Mouse (Mus musculus): ENCODE data around the gene Taf5l. TPM values are rescaled to one million over a fixed set of nuclear protein-coding genes. Genes with fewer than 3 reads are reported as not detected.
A peak's percentile ranks its signal among the peaks of the same experiment; 100 is the strongest.

Gene Taf5l
- polyA plus RNA-seq, 1 experiment from 2014 or later = 18.0 TPM

- no peaks in the 10 kb centered on the region for H3K27me3 ChIP-seq (ENCODE audit: control insufficient read depth, insufficient read depth, low read length)
- H3K9me3 ChIP-seq (ENCODE audit: control insufficient read depth, low read length) = no peaks in the 10 kb centered on the region
- TF ChIP-seq CTCF (IDR thresholded peaks at IDR 0.05; ENCODE audit: low read depth) = no peak
- no peak for TF ChIP-seq EP300 (optimal IDR thresholded peaks at IDR 0.05)
- no peak overlapping the region for H3K27ac ChIP-seq (replicated peaks)
- no peaks in the 10 kb centered on the region for H3K36me3 ChIP-seq (ENCODE audit: control insufficient read depth, insufficient read depth, low read length)
- ATAC-seq (ENCODE audit: low FRiP score, low TSS enrichment) (no peak), DNase-seq (ENCODE audit: low spot score) (no peak)
- WGBS = 19% methylated on average over 4 of the region's 4 CpGs
- H3K4me1 ChIP-seq (replicated peaks; ENCODE audit: control insufficient read depth, insufficient read depth) = no peaks in the 10 kb centered on the region
- peak overlapping the region; percentile 95 for H3K4me2 ChIP-seq (replicated peaks; ENCODE audit: low read depth)
- H3K4me3 ChIP-seq (ENCODE audit: low read depth, low read length) = peak overlapping the region; percentile 86; the same call in 1 of the 2 replicates
- no peak overlapping the region; the same call in 1 of the 2 replicates for H3K9ac ChIP-seq (ENCODE audit: low read length)
These were observed 39.5 kb downstream of the Taf5l start for GRCm38 (mm10) chr8:123981674-123982073.

GRCm38 (mm10) chr8:123980239-123980638, 41.0 kb downstream of the Taf5l start:
- ATAC-seq (ENCODE audit: low FRiP score, low TSS enrichment) (no peak), DNase-seq (ENCODE audit: low spot score) (no peak)
- no peak overlapping the region for H3K4me2 ChIP-seq (replicated peaks; ENCODE audit: low read depth)
- no peak overlapping the region for H3K4me3 ChIP-seq (ENCODE audit: low read depth, low read length)
- H3K27ac ChIP-seq (replicated peaks) = no peak overlapping the region
- H3K4me1 ChIP-seq (replicated peaks; ENCODE audit: control insufficient read depth, insufficient read depth) = no peaks in the 10 kb centered on the region
- no peaks in the 10 kb centered on the region for H3K27me3 ChIP-seq (ENCODE audit: control insufficient read depth, insufficient read depth, low read length)
- H3K36me3 ChIP-seq (ENCODE audit: control insufficient read depth, insufficient read depth, low read length) = no peaks in the 10 kb centered on the region
- H3K9ac ChIP-seq (ENCODE audit: low read length) = no peak overlapping the region
- 72% methylated on average over 4 of the region's 4 CpGs for WGBS
- H3K9me3 ChIP-seq (ENCODE audit: control insufficient read depth, low read length) = no peaks in the 10 kb centered on the region
- TF ChIP-seq EP300 (optimal IDR thresholded peaks at IDR 0.05) (no peak), CTCF (IDR thresholded peaks at IDR 0.05; ENCODE audit: low read depth) (no peak)

- H3K9me3 ChIP-seq (ENCODE audit: control insufficient read depth, low read length) = no peaks in the 10 kb centered on the region
- no peak overlapping the region for H3K9ac ChIP-seq (ENCODE audit: low read length)
- H3K4me1 ChIP-seq (replicated peaks; ENCODE audit: control insufficient read depth, insufficient read depth) = no peaks in the 10 kb centered on the region
- no peaks in the 10 kb centered on the region for H3K27me3 ChIP-seq (ENCODE audit: control insufficient read depth, insufficient read depth, low read length)
- no peak overlapping the region for H3K4me3 ChIP-seq (ENCODE audit: low read depth, low read length)
- H3K36me3 ChIP-seq (ENCODE audit: control insufficient read depth, insufficient read depth, low read length) = no peaks in the 10 kb centered on the region
- ATAC-seq (ENCODE audit: low FRiP score, low TSS enrichment) (no peak), DNase-seq (ENCODE audit: low spot score) (no peak)
- peak overlapping the region; percentile 65; the same call in 1 of the 2 replicates for H3K27ac ChIP-seq (replicated peaks)
- TF ChIP-seq EP300 (optimal IDR thresholded peaks at IDR 0.05) = no peak
- no peak for TF ChIP-seq CTCF (IDR thresholded peaks at IDR 0.05; ENCODE audit: low read depth)
- 59% methylated on average over 8 of the region's 8 CpGs for WGBS
- no peak overlapping the region for H3K4me2 ChIP-seq (replicated peaks; ENCODE audit: low read depth)
These were observed 42.3 kb downstream of the Taf5l start for GRCm38 (mm10) chr8:123978926-123979325.

- TF ChIP-seq CTCF (IDR thresholded peaks at IDR 0.05; ENCODE audit: low read depth) = no peak
- TF ChIP-seq EP300 (optimal IDR thresholded peaks at IDR 0.05) = no peak
- WGBS = 41% methylated on average over 14 of the region's 14 CpGs
- no peak for DNase-seq (ENCODE audit: low spot score)
These were observed 42.9 kb downstream of the Taf5l start for GRCm38 (mm10) chr8:123978166-123978838.

GRCm38 (mm10) chr8:123977499-123977898, 43.7 kb downstream of the Taf5l start:
- no peak overlapping the region for H3K9ac ChIP-seq (ENCODE audit: low read length)
- H3K9me3 ChIP-seq (ENCODE audit: control insufficient read depth, low read length) = no peaks in the 10 kb centered on the region
- no peaks in the 10 kb centered on the region for H3K4me1 ChIP-seq (replicated peaks; ENCODE audit: control insufficient read depth, insufficient read depth)
- H3K4me3 ChIP-seq (ENCODE audit: low read depth, low read length) = no peak overlapping the region
- 70% methylated on average over 4 of the region's 4 CpGs for WGBS
- TF ChIP-seq CTCF (IDR thresholded peaks at IDR 0.05; ENCODE audit: low read depth) (no peak), EP300 (optimal IDR thresholded peaks at IDR 0.05) (no peak)
- H3K27me3 ChIP-seq (ENCODE audit: control insufficient read depth, insufficient read depth, low read length) = no peaks in the 10 kb centered on the region
- ATAC-seq (ENCODE audit: low FRiP score, low TSS enrichment) = no peak
- no peak overlapping the region for H3K4me2 ChIP-seq (replicated peaks; ENCODE audit: low read depth)
- no peak for DNase-seq (ENCODE audit: low spot score)
- H3K27ac ChIP-seq (replicated peaks) = no peak overlapping the region
- no peaks in the 10 kb centered on the region for H3K36me3 ChIP-seq (ENCODE audit: control insufficient read depth, insufficient read depth, low read length)

More at GRCm38 (mm10) chr8:123978166-123978838, 42.9 kb downstream of the Taf5l start:
- H3K27me3 ChIP-seq (ENCODE audit: control insufficient read depth, insufficient read depth, low read length) = no peaks in the 10 kb centered on the region
- H3K36me3 ChIP-seq (ENCODE audit: control insufficient read depth, insufficient read depth, low read length) = no peaks in the 10 kb centered on the region
- ATAC-seq (ENCODE audit: low FRiP score, low TSS enrichment) = no peak
- H3K9me3 ChIP-seq (ENCODE audit: control insufficient read depth, low read length) = no peaks in the 10 kb centered on the region
- H3K4me3 ChIP-seq (ENCODE audit: low read depth, low read length) = no peak overlapping the region
- H3K4me2 ChIP-seq (replicated peaks; ENCODE audit: low read depth) = peak overlapping the region; percentile 14; the same call in 1 of the 2 replicates
- H3K4me1 ChIP-seq (replicated peaks; ENCODE audit: control insufficient read depth, insufficient read depth) = no peaks in the 10 kb centered on the region
- no peak overlapping the region for H3K9ac ChIP-seq (ENCODE audit: low read length)
- peak overlapping the region; percentile 65 for H3K27ac ChIP-seq (replicated peaks)

GRCm38 (mm10) chr8:123973495-123973894, 47.7 kb downstream of the Taf5l start:
- DNase-seq (ENCODE audit: low spot score) = peak; percentile 31
- Histone ChIP-seq H3K27me3 (ENCODE audit: control insufficient read depth, insufficient read depth, low read length) (no peaks in the 10 kb centered on the region), H3K4me1 (replicated peaks; ENCODE audit: control insufficient read depth, insufficient read depth) (no peaks in the 10 kb centered on the region), H3K4me3 (ENCODE audit: low read depth, low read length) (no peak overlapping the region), H3K9ac (ENCODE audit: low read length) (no peak overlapping the region), H3K9me3 (ENCODE audit: control insufficient read depth, low read length) (no peaks in the 10 kb centered on the region), H3K36me3 (ENCODE audit: control insufficient read depth, insufficient read depth, low read length) (0 out of 2 replicates have a peak, but pooled peaks cover 4% of the 10 kb centered on the region), H3K4me2 (replicated peaks; ENCODE audit: low read depth) (no peak overlapping the region), H3K27ac (replicated peaks) (no peak overlapping the region; the same call in 1 of the 2 replicates)
- WGBS = 63% methylated on average over 1 of the region's 1 CpGs
- peak; percentile 76 for ATAC-seq (ENCODE audit: low FRiP score, low TSS enrichment)
- TF ChIP-seq EP300 (optimal IDR thresholded peaks at IDR 0.05) = no peak
- no peak for TF ChIP-seq CTCF (IDR thresholded peaks at IDR 0.05; ENCODE audit: low read depth)
